Mouse (Mus musculus): ENCODE measurements at regions not wholly inside any gene's neighbourhood (a gene's known extent, or its start where the extent isn't known, plus 50 kb on each side); places are given as distances from the start of the nearest gene placed in this dataset.
A peak's percentile ranks its signal among the peaks of the same experiment; 100 is the strongest.

DNA sequence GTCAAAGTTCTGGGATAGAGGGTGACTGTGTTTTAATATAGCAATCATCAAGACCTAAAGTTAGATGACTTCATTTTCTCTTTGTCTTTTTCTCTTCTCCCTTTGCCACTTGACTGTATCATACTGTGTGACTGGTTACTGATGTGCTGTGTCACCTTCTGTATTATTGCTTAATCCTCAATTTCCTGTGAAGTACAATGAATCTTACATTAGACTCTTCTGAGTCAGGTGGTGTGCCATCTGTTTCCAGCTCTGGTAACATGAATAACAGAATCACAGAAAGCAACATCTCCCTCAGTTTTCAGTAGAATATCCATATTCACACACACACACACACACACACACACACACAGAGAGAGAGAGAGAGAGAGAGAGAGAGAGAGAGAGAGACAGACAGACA lies 203.2 kb downstream of the Etv1 start:
- Histone ChIP-seq H3K4me3 (replicated peaks in 1 of 3; ENCODE audit: low read depth in 2 of 3, low read length in 2 of 3, poor library complexity in 1 of 3) (no peak overlapping the region), H3K4me2 (ENCODE audit: insufficient read depth, low read depth, poor library complexity, severe bottlenecking) (no peak overlapping the region), H3K4me1 (ENCODE audit: control insufficient read depth in 1 of 2, insufficient read depth in 2 of 2) (no peaks in the 10 kb centered on the region), H3K79me2 (replicated peaks; ENCODE audit: control insufficient read depth, extremely low read depth, insufficient read depth, poor library complexity, severe bottlenecking) (no peaks in the 10 kb centered on the region), H3K9me3 (replicated peaks; ENCODE audit: low read length) (no peaks in the 10 kb centered on the region), H3K9ac (ENCODE audit: insufficient read depth, low read depth) (no peak overlapping the region), H3K27ac (ENCODE audit: insufficient read depth, low read depth) (no peak overlapping the region), H3K36me3 (replicated peaks in 1 of 2; ENCODE audit: control insufficient read depth in 1 of 2, insufficient read depth in 1 of 2, low read length in 1 of 2) (no peaks in the 10 kb centered on the region), H3K27me3 (replicated peaks) (no peaks in the 10 kb centered on the region)
- TF ChIP-seq CHD1 (IDR thresholded peaks at IDR 0.05; ENCODE audit: low read depth, low read length) (no peak), CTCF (conservative IDR thresholded peaks at IDR 0.05 in 1 of 2, IDR thresholded peaks at IDR 0.05 in 1 of 2; ENCODE audit: low read depth in 2 of 2, low read length in 2 of 2) (no peak), ZMIZ1 (IDR thresholded peaks at IDR 0.05; ENCODE audit: low read depth, low read length) (no peak)
- in situ Hi-C loops (cut with MboI; ENCODE audit: low pct_ligation_motif_present, low pct_unique_long_range_greater_than_20kb, low sequenced_read_pairs) (no loop called here), dilution Hi-C loops (cut with MboI; ENCODE audit: extremely low pct_ligation_motif_present, extremely low pct_unique_long_range_greater_than_20kb, low sequenced_read_pairs) (no loop called here)
- no peak for DNase-seq (ENCODE audit: extremely low read depth)

DNA sequence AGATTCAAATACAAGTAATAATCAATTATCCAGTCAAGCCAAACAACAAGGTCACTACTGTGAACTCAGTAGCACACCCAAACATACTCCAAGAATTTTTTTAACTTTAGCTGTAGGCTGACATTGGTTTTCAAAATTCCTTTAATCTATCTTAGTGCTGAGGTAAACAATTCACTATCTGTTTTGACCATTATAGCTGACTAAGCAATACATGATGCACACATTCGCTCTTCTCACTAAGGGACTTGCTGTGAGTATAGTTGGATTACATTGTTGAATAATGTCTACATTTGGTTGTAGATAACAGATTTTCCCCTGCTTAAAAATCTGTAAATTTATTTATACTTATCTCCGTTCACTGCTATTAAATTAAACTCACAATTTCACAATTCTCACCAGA lies 206.7 kb downstream of the Etv1 start:
- in situ Hi-C loops (cut with MboI; ENCODE audit: low pct_ligation_motif_present, low pct_unique_long_range_greater_than_20kb, low sequenced_read_pairs): no loop called here
- Histone ChIP-seq H3K9me3 (replicated peaks; ENCODE audit: low read length) (no peaks in the 10 kb centered on the region), H3K27me3 (replicated peaks) (no peaks in the 10 kb centered on the region), H3K4me3 (replicated peaks in 1 of 3; ENCODE audit: low read depth in 2 of 3, low read length in 2 of 3, poor library complexity in 1 of 3) (no peak overlapping the region), H3K4me2 (ENCODE audit: insufficient read depth, low read depth, poor library complexity, severe bottlenecking) (no peak overlapping the region), H3K36me3 (replicated peaks in 1 of 2; ENCODE audit: control insufficient read depth in 1 of 2, insufficient read depth in 1 of 2, low read length in 1 of 2) (no peaks in the 10 kb centered on the region), H3K27ac (ENCODE audit: insufficient read depth, low read depth) (no peak overlapping the region), H3K79me2 (replicated peaks; ENCODE audit: control insufficient read depth, extremely low read depth, insufficient read depth, poor library complexity, severe bottlenecking) (no peaks in the 10 kb centered on the region), H3K4me1 (ENCODE audit: control insufficient read depth in 1 of 2, insufficient read depth in 2 of 2) (no peaks in the 10 kb centered on the region), H3K9ac (ENCODE audit: insufficient read depth, low read depth) (no peak overlapping the region)
- TF ChIP-seq JUND (conservative IDR thresholded peaks at IDR 0.05; ENCODE audit: low read depth, low read length) (no peak), RCOR1 (conservative IDR thresholded peaks at IDR 0.05; ENCODE audit: low read depth, low read length) (no peak), ZC3H11A (IDR thresholded peaks at IDR 0.05; ENCODE audit: low read depth, low read length) (no peak), E2F4 (IDR thresholded peaks at IDR 0.05; ENCODE audit: insufficient replicate concordance, low read depth, low read length) (no peak), MAFK (IDR thresholded peaks at IDR 0.05; ENCODE audit: insufficient replicate concordance, low read length) (peak; percentile 76)
- dilution Hi-C loops (cut with MboI; ENCODE audit: extremely low pct_ligation_motif_present, extremely low pct_unique_long_range_greater_than_20kb, low sequenced_read_pairs): no loop called here
- DNase-seq (ENCODE audit: extremely low read depth): no peak

DNA sequence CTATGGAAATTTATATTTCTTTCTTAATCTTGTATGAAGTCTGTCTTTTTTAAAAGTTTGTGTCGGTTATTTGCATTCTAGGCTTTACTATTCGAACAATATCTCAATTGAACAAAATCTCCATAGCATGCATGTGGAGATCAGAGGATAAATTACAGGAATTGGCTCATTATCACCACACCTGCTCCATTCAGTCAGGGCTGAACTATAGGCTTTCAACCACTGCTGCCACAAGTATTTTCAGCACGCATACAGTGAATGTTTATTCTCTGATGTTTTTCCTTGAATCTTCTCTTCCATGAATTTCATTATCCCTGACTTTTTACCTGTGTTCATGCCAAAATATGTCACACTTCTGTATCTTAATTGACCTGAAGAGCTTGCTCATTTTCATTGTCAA lies 207.2 kb downstream of the Etv1 start:
- Histone ChIP-seq H3K79me2 (replicated peaks; ENCODE audit: control insufficient read depth, extremely low read depth, insufficient read depth, poor library complexity, severe bottlenecking) (no peaks in the 10 kb centered on the region), H3K27ac (ENCODE audit: insufficient read depth, low read depth) (no peak overlapping the region), H3K27me3 (replicated peaks) (no peaks in the 10 kb centered on the region), H3K4me2 (ENCODE audit: insufficient read depth, low read depth, poor library complexity, severe bottlenecking) (no peak overlapping the region), H3K9ac (ENCODE audit: insufficient read depth, low read depth) (no peak overlapping the region), H3K36me3 (replicated peaks in 1 of 2; ENCODE audit: control insufficient read depth in 1 of 2, insufficient read depth in 1 of 2, low read length in 1 of 2) (no peaks in the 10 kb centered on the region), H3K4me3 (replicated peaks in 1 of 3; ENCODE audit: low read depth in 2 of 3, low read length in 2 of 3, poor library complexity in 1 of 3) (no peak overlapping the region), H3K4me1 (ENCODE audit: control insufficient read depth in 1 of 2, insufficient read depth in 2 of 2) (no peaks in the 10 kb centered on the region), H3K9me3 (replicated peaks; ENCODE audit: low read length) (no peaks in the 10 kb centered on the region)
- DNase-seq (ENCODE audit: extremely low read depth): no peak
- in situ Hi-C loops (cut with MboI; ENCODE audit: low pct_ligation_motif_present, low pct_unique_long_range_greater_than_20kb, low sequenced_read_pairs): no loop called here
- TF ChIP-seq ETS1 (conservative IDR thresholded peaks at IDR 0.05; ENCODE audit: low read depth, low read length): no peak
- dilution Hi-C loops (cut with MboI; ENCODE audit: extremely low pct_ligation_motif_present, extremely low pct_unique_long_range_greater_than_20kb, low sequenced_read_pairs): no loop called here
